Mouse (Mus musculus): ENCODE measurements around the gene St6galnac3.

GRCm38 (mm10) chr3:153276101-153276829 is 448.7 kb downstream of the St6galnac3 start:
- TF ChIP-seq CTCF (IDR thresholded peaks at IDR 0.05; ENCODE audit: insufficient read depth, low read length) (no peak), POLR2A (IDR thresholded peaks at IDR 0.05; ENCODE audit: borderline replicate concordance, extremely low read depth, low read depth, low read length) (no peak)

All from lung, adult 2 months (tissue).